Mouse (Mus musculus) embryonic stem cell, embryonic (primary cell): Measurements from ENCODE around the gene Iffo1.

Experiments
- CTCF ChIA-PET, 4 experiments: fragments of 300-600 bp in 2 of 4; fragments of 350-600 bp in 2 of 4; sonication (Branson Sonifier 250); formaldehyde crosslinking; loops; one replicate each; lab custom pipeline; 2022; ENCODE audit warnings: inconsistent platforms in 2 of 4; lab: Charles Lee
- POLR2A ChIA-PET, 4 experiments: fragments of 300-600 bp in 2 of 4; fragments of 350-600 bp in 2 of 4; sonication (Branson Sonifier 250); formaldehyde crosslinking; loops; one replicate each; lab custom pipeline; 2022; ENCODE audit warnings: antibody characterized with exemption in 4 of 4, inconsistent platforms in 1 of 4; lab: Charles Lee

Iffo1 gene

GRCm38 (mm10) chr6:125145001-125145400 is at the start of gene Iffo1:
TSS of gene Iffo1 (plus strand) at chr6:125145241.
- CTCF ChIA-PET = interaction anchor here in 3 of 4 experiments (0.6 to 1.0 kb wide), 3 partner anchors 8 to 243 kb away, joined by 3 to 5 read pairs (median 4); no protein-coding TSS in a partner anchor
- POLR2A ChIA-PET = interaction anchor here in 3 of 4 experiments (0.9 to 16.8 kb wide), 19 partner anchors 8 to 404 kb away, joined by 3 to 499 read pairs (median 4); partner anchors contain the start of genes Gapdh (in 3 of the 3), Mrpl51 (in 2 of the 3), Ncapd2 (in 2 of the 3) and Grcc10 (in 1 of the 3)

- POLR2A ChIA-PET = interaction anchor here in 3 of 4 experiments (0.5 to 2.5 kb wide), 38 partner anchors 8 to 384 kb away, joined by 3 to 14 read pairs (median 4); partner anchors contain the start of genes Mrpl51 (in 2 of the 3) and Ncapd2 (in 2 of the 3)
Measured at GRCm38 (mm10) chr6:125095391-125096278, 49.4 kb upstream of the Iffo1 start, which contains the start of gene Chd4. TSS of gene Chd4 (plus strand) at chr6:125095981.

DNA sequence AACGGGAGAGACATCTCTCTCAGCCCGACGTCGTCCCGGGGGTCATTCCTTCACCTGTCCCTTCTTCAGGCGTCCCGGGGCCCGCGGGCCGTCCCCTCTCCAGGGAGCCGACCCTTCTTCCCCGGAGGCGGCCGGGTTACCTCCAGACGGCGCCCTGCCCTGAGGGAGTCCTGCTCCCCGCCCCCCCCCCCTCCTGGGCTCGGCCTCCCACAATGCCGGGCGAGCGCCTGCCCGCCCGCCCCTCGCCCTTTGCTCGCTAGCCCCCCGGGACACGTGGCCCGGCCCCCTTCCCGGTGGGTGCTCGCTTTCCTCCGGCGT is 48.8 kb upstream of the Iffo1 start:
- POLR2A ChIA-PET = interaction anchor here in 3 of 4 experiments (0.6 to 2.5 kb wide), 37 partner anchors 8 to 351 kb away, joined by 3 to 14 read pairs (median 4); partner anchors contain the start of genes Mrpl51 (in 2 of the 3), Ncapd2 (in 2 of the 3) and Ltbr (in 1 of the 3)
- CTCF ChIA-PET = interaction anchor here in 2 of 4 experiments (0.8 to 1.5 kb wide), 3 partner anchors 28 to 192 kb away, joined by 3 to 4 read pairs (median 3); partner anchors contain the start of gene Lpar5 (in 1 of the 2)

More at GRCm38 (mm10) chr6:125095391-125096278, 49.4 kb upstream of the Iffo1 start, which contains the start of gene Chd4:
- CTCF ChIA-PET = interaction anchor here (0.8 to 1.9 kb wide), 6 partner anchors 14 to 248 kb away, joined by 3 to 4 read pairs (median 3); partner anchors contain the start of gene Lpar5 (in 1 of the 4)

DNA sequence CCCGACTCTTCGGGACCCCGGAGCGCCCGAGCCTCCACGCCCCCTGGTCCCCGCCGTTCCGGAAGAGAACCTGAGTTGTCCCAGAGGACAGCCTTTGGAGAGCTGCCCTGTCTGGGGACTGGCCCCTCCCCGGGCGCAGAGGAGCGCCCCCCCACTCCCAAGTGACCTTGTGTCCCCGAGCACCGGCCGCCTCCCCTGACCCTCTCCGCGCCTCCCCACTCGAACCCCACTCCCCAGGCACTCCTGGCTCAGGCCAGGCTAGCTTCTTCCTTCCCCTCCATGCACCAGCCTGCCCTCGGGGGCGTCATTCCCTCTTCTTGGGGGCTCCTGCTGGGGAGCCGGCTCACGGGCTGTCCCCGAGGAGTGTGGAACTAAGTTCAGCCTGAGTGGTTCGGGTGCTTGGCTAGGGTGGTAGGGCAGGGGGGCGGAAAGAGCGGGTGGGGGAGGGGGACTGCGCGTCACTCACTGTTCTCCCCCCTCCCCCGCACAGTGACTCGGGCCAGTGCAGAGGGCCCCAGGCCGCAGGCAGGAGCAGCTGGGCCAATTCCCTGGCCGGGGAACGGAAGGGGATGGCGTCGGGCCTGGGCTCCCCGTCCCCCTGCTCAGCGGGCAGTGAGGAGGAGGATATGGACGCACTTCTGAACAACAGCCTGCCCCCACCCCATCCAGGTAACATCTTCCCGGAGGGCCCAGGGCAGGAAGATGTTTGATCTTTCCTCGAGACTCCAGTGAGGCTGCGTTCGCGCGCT is 48.3 kb upstream of the Iffo1 start:
- POLR2A ChIA-PET = interaction anchor here in 3 of 4 experiments (0.6 to 2.5 kb wide), 42 partner anchors 9 to 356 kb away, joined by 3 to 14 read pairs (median 4); partner anchors contain the start of genes Mrpl51 (in 2 of the 3), Ncapd2 (in 2 of the 3), Grcc10 (in 1 of the 3) and Ltbr (in 1 of the 3)
- CTCF ChIA-PET = interaction anchor here in 3 of 4 experiments (0.5 to 1.5 kb wide), 6 partner anchors 14 to 259 kb away, joined by 3 to 8 read pairs (median 4); partner anchors contain the start of gene Lpar5 (in 1 of the 3)

DNA sequence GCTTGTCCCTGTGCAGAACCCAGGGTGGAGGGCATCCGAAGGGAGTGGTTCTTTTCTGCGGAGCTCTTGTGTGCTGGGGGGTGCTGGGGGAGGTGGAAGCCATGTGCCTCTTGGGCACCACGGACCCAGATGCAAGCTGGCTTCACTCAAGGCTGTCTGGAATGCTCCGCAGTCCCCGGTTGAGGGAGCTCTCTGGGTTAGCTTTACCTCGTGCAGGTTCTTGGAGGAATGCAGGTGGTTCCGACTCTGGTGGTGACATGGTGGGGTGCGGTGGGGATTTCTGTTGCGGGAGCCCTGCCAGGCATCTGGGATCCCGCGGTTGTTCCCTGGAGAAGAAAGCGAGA is 47.7 kb upstream of the Iffo1 start:
- ChIA-PET CTCF (interaction anchor here in 3 of 4 experiments (0.5 to 1.5 kb wide), 6 partner anchors 14 to 259 kb away, joined by 3 to 8 read pairs (median 4); no protein-coding TSS in a partner anchor), POLR2A (interaction anchor here in 3 of 4 experiments (0.7 to 2.5 kb wide), 23 partner anchors 9 to 356 kb away, joined by 3 to 14 read pairs (median 4); partner anchors contain the start of genes Grcc10 (in 1 of the 3), Mrpl51 (in 1 of the 3) and Ncapd2 (in 1 of the 3))

GRCm38 (mm10) chr6:125097951-125098350 is 47.1 kb upstream of the Iffo1 start:
- CTCF ChIA-PET = interaction anchor here in 2 of 4 experiments (0.6 to 1.5 kb wide), 3 partner anchors 15 to 77 kb away, joined by 3 to 6 read pairs (median 4); no protein-coding TSS in a partner anchor
- POLR2A ChIA-PET = interaction anchor here in 2 of 4 experiments (0.7 to 2.5 kb wide), 11 partner anchors 9 to 357 kb away, joined by 3 to 14 read pairs (median 4); partner anchors contain the start of genes Grcc10 (in 1 of the 2), Mrpl51 (in 1 of the 2) and Ncapd2 (in 1 of the 2)

- ChIA-PET CTCF (no interaction called here), POLR2A (no interaction called here)
Measured at GRCm38 (mm10) chr6:125098513-125098912, 46.5 kb upstream of the Iffo1 start.

DNA sequence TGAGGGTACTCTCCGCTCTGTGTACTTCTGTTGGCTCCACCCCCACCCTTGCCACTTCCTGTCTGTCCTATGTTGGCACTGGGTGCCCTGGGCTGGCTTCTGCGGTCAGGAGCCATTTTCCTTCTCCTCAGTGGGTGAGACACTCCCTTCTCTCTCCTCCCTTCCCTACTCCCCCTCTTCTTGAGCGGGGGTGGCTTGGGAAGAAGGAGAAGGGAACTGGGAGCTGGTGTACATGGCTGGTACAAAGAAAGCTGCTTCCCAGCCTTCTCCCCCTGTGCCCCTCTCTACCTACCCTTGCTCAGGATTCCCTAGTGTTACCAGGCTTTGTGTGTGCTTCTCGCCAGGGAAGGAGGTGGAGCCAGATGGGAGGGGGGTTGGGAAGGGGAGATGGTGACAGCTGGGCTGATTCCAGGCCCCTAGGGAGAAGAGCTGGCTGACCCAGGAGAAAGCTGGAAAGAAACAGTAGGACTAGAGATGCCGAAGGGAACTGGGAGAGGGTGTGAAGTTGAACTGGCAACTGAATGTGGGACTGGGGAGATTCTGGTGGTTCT is 45.5 kb upstream of the Iffo1 start:
- ChIA-PET POLR2A (interaction anchor here in 2 of 4 experiments (0.6 to 4.1 kb wide), 14 partner anchors 10 to 388 kb away, joined by 3 to 24 read pairs (median 4); partner anchors contain the start of genes Emg1 (in 1 of the 2), Grcc10 (in 1 of the 2), Mrpl51 (in 1 of the 2) and Ncapd2 (in 1 of the 2)), CTCF (interaction anchor here in 2 of 4 experiments (0.5 to 0.9 kb wide), 2 partner anchors 12 to 1604 kb away, joined by 5 read pairs; no protein-coding TSS in a partner anchor)

DNA sequence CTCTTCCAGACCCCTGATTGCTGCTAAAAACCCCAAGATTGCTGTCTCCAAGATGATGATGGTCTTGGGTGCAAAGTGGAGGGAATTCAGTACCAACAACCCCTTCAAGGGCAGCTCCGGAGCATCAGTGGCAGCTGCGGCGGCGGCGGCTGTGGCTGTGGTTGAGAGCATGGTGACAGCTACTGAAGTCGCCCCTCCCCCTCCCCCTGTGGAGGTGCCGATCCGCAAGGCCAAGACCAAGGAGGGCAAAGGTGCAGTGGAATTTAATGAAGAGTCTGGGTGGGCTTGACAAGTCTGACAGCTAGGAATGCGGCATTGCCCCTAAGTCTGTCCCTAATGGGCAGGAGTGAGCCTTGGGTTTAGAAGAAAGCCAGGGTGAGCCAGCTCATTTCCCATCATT is 43.6 kb upstream of the Iffo1 start:
- CTCF ChIA-PET = interaction anchor here in 3 of 4 experiments (0.5 to 1.4 kb wide), 5 partner anchors 10 to 170 kb away, joined by 3 to 5 read pairs (median 3); no protein-coding TSS in a partner anchor
- POLR2A ChIA-PET = interaction anchor here in 3 of 4 experiments (0.6 to 4.1 kb wide), 34 partner anchors 8 to 360 kb away, joined by 3 to 24 read pairs (median 4); partner anchors contain the start of genes Mrpl51 (in 2 of the 3), Ncapd2 (in 2 of the 3), Cdca3 (in 1 of the 3) and Grcc10 (in 1 of the 3)

DNA sequence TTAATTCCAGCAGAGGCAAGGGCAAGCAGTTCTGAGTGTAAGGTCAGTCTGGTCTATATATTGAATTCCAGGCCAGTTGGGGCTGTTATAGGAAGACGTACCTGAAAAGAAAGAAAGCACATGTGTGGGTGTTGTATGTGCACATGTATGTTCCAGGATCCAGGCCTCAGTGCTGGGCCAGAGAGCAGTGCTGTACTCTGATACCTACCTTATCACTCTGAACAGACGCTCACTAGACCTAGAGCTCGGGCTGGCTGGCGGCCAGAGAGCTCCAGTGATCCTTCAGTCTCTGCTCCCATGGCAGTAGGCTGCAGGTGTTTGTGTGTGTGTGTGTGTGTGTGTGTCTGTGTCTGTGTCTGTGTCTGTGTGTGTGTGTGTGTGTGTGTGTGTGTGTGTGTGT is 40.8 kb upstream of the Iffo1 start:
- CTCF ChIA-PET = interaction anchor here (0.6 to 1.0 kb wide), 5 partner anchors 10 to 252 kb away, joined by 3 to 5 read pairs (median 3); no protein-coding TSS in a partner anchor

GRCm38 (mm10) chr6:125107705-125108104 is 37.3 kb upstream of the Iffo1 start:
- ChIA-PET CTCF (interaction anchor here in 1 of 4 experiments (1.1 to 1.6 kb wide), 2 partner anchors 30 to 164 kb away, joined by 3 to 7 read pairs; no protein-coding TSS in a partner anchor), POLR2A (interaction anchor here in 1 of 4 experiments (0.6 to 2.1 kb wide), 5 partner anchors 10 to 84 kb away, joined by 3 to 7 read pairs (median 3); partner anchors contain the start of genes Mrpl51 and Ncapd2)

More for the DNA sequence above, 40.8 kb upstream of the Iffo1 start:
- POLR2A ChIA-PET = interaction anchor here in 3 of 4 experiments (0.6 to 1.0 kb wide), 6 partner anchors 9 to 322 kb away, joined by 3 to 5 read pairs (median 4); no protein-coding TSS in a partner anchor

GRCm38 (mm10) chr6:125109371-125109770 is 35.7 kb upstream of the Iffo1 start:
- POLR2A ChIA-PET = interaction anchor here in 2 of 4 experiments (0.7 to 2.6 kb wide), 21 partner anchors 8 to 368 kb away, joined by 3 to 14 read pairs (median 4); partner anchors contain the start of genes Grcc10 (in 1 of the 2) and Zfp384 (in 1 of the 2)
- CTCF ChIA-PET = interaction anchor here in 3 of 4 experiments (0.6 to 1.4 kb wide), 4 partner anchors 28 to 166 kb away, joined by 3 to 4 read pairs (median 3); no protein-coding TSS in a partner anchor

DNA sequence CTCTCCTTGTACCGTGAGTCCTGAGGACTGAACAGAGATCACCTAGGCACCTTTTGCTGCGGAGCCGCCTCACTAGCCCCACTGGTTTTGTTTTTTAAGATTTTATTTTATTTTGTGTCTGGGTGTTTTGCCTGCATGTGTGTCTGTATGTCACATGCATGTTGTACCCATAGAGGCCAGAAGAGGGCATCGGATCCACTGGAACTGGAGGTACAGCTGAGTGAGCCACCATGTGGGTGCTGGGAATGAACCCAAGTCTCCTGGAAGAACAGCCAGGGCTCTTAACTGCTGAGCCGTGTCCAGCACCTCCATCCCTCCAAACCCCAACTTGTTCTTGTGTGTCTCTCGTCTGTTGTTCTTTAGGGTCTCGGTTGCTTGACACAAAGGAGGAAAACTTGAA is 34.1 kb upstream of the Iffo1 start:
- ChIA-PET CTCF (interaction anchor here (0.6 to 1.5 kb wide), 14 partner anchors 9 to 251 kb away, joined by 3 to 6 read pairs (median 3); no protein-coding TSS in a partner anchor), POLR2A (interaction anchor here in 3 of 4 experiments (0.6 to 2.6 kb wide), 20 partner anchors 9 to 481 kb away, joined by 3 to 14 read pairs (median 3); partner anchors contain the start of genes Mrpl51 (in 1 of the 3), Ncapd2 (in 1 of the 3) and Vamp1 (in 1 of the 3))

DNA sequence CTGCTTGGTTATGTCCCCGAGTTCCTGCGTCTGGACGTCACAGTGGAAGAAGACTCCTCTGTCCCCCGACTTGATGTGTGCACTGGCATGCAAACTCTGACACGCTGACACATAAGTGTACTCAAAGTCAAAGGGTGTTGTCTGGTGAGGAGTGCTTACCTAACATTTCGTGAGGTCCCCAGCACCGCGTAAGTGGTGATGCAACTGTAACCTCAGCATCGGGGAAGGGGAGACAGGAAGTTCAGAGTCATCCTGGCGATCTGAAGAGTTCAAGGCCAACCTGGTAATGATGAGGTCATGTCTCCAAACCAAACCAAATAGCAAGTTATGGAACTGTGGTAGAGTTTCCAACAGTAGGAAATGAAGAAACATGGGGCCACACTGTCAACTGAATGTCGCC is 32.5 kb upstream of the Iffo1 start:
- POLR2A ChIA-PET = interaction anchor here in 2 of 4 experiments (1.4 to 2.6 kb wide), 4 partner anchors 11 to 62 kb away, joined by 4 to 22 read pairs (median 8); no protein-coding TSS in a partner anchor
- CTCF ChIA-PET = no interaction called here

- ChIA-PET POLR2A (interaction anchor here in 3 of 4 experiments (0.6 to 4.5 kb wide), 12 partner anchors 10 to 77 kb away, joined by 3 to 22 read pairs (median 4); partner anchors contain the start of gene Gapdh (in 1 of the 3)), CTCF (interaction anchor here in 1 of 4 experiments (1.0 kb wide), 2 partner anchors 8 to 18 kb away, joined by 3 to 4 read pairs; no protein-coding TSS in a partner anchor)
Measured at GRCm38 (mm10) chr6:125119387-125119786, 25.7 kb upstream of the Iffo1 start.
